Mouse (Mus musculus) CH12.LX (cell line): ENCODE data around the gene 2700097O09Rik. TPM values are rescaled to one million over a fixed set of nuclear protein-coding genes. Genes with fewer than 3 reads are reported as not detected.
A peak's percentile ranks its signal among the peaks of the same experiment; 100 is the strongest.
"Not testable (repeated sequence)": the region's sequence is repeated elsewhere in the genome, so short reads cannot be mapped to it uniquely, and the experiment has no call there.

Experiments
- DNase-seq: peaks from one replicate; pipeline ENCODE4 v3.0.0-alpha.2; 2013; ENCODE audit errors: extremely low read depth
- H3K27ac ChIP-seq: 2 replicates; pipeline ENCODE4 v1.5.1; 2012; ENCODE audit warnings: low read depth, mild to moderate bottlenecking, control low read depth, moderate library complexity; ENCODE audit not compliant: insufficient read depth
- H3K27me3 ChIP-seq: replicated peaks from 2 replicates; pipeline ENCODE3; 2012; ENCODE audit warnings: inconsistent platforms
- H3K36me3 ChIP-seq, 2 experiments: replicated peaks in 1 of 2; 2 replicates each; pipeline versions ENCODE3 to v1.6.1; 2012; ENCODE audit warnings: inconsistent platforms in 1 of 2, low read length in 1 of 2, mild to moderate bottlenecking in 1 of 2, mixed read lengths in 1 of 2, moderate library complexity in 1 of 2; ENCODE audit not compliant: control insufficient read depth in 1 of 2, insufficient read depth in 1 of 2
- H3K4me1 ChIP-seq, 2 experiments: 2 replicates each; pipeline ENCODE4 v1.6.1; 2012; ENCODE audit warnings: inconsistent platforms in 1 of 2, moderate library complexity in 1 of 2; ENCODE audit not compliant: insufficient read depth in 2 of 2, control insufficient read depth in 1 of 2
- H3K4me2 ChIP-seq: 2 replicates; pipeline ENCODE4 v1.6.1; 2012; ENCODE audit warnings: low read depth, mild to moderate bottlenecking, control low read depth; ENCODE audit not compliant: poor library complexity, insufficient read depth, severe bottlenecking
- H3K4me3 ChIP-seq, 3 experiments: fragments of 150-350 bp in 1 of 3; sonication (generic) in 1 of 3; replicated peaks in 1 of 3; 2 replicates each; pipeline versions ENCODE3 to v1.5.1; 2011 to 2012; ENCODE audit warnings: low read depth in 2 of 3, low read length in 2 of 3, mild to moderate bottlenecking in 2 of 3, moderate library complexity in 2 of 3, control low read depth in 1 of 3, improper control_type of control experiment in 1 of 3, inconsistent platforms in 1 of 3, mixed read lengths in 1 of 3; ENCODE audit not compliant: poor library complexity in 1 of 3
- H3K79me2 ChIP-seq: replicated peaks from 2 replicates; pipeline ENCODE4 v1.6.1; 2012; ENCODE audit warnings: mild to moderate bottlenecking, moderate library complexity; ENCODE audit not compliant: control insufficient read depth, poor library complexity, insufficient read depth, severe bottlenecking; ENCODE audit errors: extremely low read depth
- H3K9ac ChIP-seq: 2 replicates; pipeline ENCODE4 v1.6.1; 2012; ENCODE audit warnings: low read depth, mild to moderate bottlenecking, control low read depth, moderate library complexity; ENCODE audit not compliant: insufficient read depth
- H3K9me3 ChIP-seq: replicated peaks from 2 replicates; pipeline ENCODE3; 2012; ENCODE audit warnings: low read length, inconsistent platforms, mixed read lengths
- CHD2 ChIP-seq: IDR thresholded peaks from 2 replicates; pipeline ENCODE4 v1.6.1; 2011; ENCODE audit warnings: low read length, improper control_type of control experiment
- CTCF ChIP-seq, 2 experiments: IDR thresholded peaks in 1 of 2; conservative IDR thresholded peaks in 1 of 2; 2 replicates each; pipeline ENCODE4 v1.5.1; 2011 to 2012; ENCODE audit warnings: low read depth in 2 of 2, low read length in 2 of 2, improper control_type of control experiment in 1 of 2, inconsistent platforms in 1 of 2, mild to moderate bottlenecking in 1 of 2, moderate library complexity in 1 of 2
- ELF1 ChIP-seq: IDR thresholded peaks from 2 replicates; pipeline ENCODE4 v1.6.1; 2014; ENCODE audit warnings: low read depth, mild to moderate bottlenecking, inconsistent platforms, low read length, improper control_type of control experiment
- ETS1 ChIP-seq: conservative IDR thresholded peaks from 2 replicates; pipeline ENCODE4 v1.6.1; 2012; ENCODE audit warnings: low read depth, mild to moderate bottlenecking, inconsistent platforms, low read length, improper control_type of control experiment, moderate library complexity
- GABPA ChIP-seq: IDR thresholded peaks from 2 replicates; pipeline ENCODE4 v1.6.1; 2012; ENCODE audit warnings: low read depth, low read length, improper control_type of control experiment, inconsistent platforms; ENCODE audit not compliant: insufficient replicate concordance
- IRF4 ChIP-seq: IDR thresholded peaks from 2 replicates; pipeline ENCODE4 v1.6.1; 2014; ENCODE audit warnings: low read depth, mild to moderate bottlenecking, inconsistent platforms, low read length, improper control_type of control experiment
- JUND ChIP-seq: conservative IDR thresholded peaks from 2 replicates; pipeline ENCODE4 v1.6.1; 2011; ENCODE audit warnings: low read depth, low read length, improper control_type of control experiment
- KAT2A ChIP-seq: IDR thresholded peaks from 2 replicates; pipeline ENCODE4 v1.6.1; 2012; ENCODE audit warnings: low read length, improper control_type of control experiment, inconsistent platforms; ENCODE audit not compliant: insufficient replicate concordance
- MAZ ChIP-seq: IDR thresholded peaks from 2 replicates; pipeline ENCODE4 v1.6.1; 2012; ENCODE audit warnings: low read depth, mild to moderate bottlenecking, inconsistent platforms, low read length, improper control_type of control experiment, moderate library complexity
- MEF2A ChIP-seq: IDR thresholded peaks from 2 replicates; pipeline ENCODE4 v1.6.1; 2014; ENCODE audit warnings: low read depth, mild to moderate bottlenecking, inconsistent platforms, low read length, improper control_type of control experiment, borderline replicate concordance
- POLR2A ChIP-seq: IDR thresholded peaks from 2 replicates; pipeline ENCODE4 v1.6.1; 2011; ENCODE audit warnings: low read depth, mild to moderate bottlenecking, improper control_type of control experiment, low read length
- RAD21 ChIP-seq: IDR thresholded peaks from 2 replicates; pipeline ENCODE4 v1.6.1; 2011; ENCODE audit warnings: low read depth, mild to moderate bottlenecking, low read length, improper control_type of control experiment, moderate library complexity
- SMC3 ChIP-seq: IDR thresholded peaks from 2 replicates; pipeline ENCODE4 v1.6.1; 2011; ENCODE audit warnings: low read depth, low read length, improper control_type of control experiment
- TBP ChIP-seq: conservative IDR thresholded peaks from 2 replicates; pipeline ENCODE4 v1.6.1; 2011; ENCODE audit warnings: low read depth, low read length, improper control_type of control experiment
- TCF12 ChIP-seq: IDR thresholded peaks from 2 replicates; pipeline ENCODE4 v1.6.1; 2014; ENCODE audit warnings: low read depth, mild to moderate bottlenecking, inconsistent platforms, low read length, improper control_type of control experiment
- ZKSCAN1 ChIP-seq: IDR thresholded peaks from 2 replicates; pipeline ENCODE4 v1.6.1; 2012; ENCODE audit warnings: low read depth, inconsistent platforms, low read length, improper control_type of control experiment, borderline replicate concordance
- ZMIZ1 ChIP-seq: IDR thresholded peaks from 2 replicates; pipeline ENCODE4 v1.6.1; 2012; ENCODE audit warnings: low read depth, mild to moderate bottlenecking, inconsistent platforms, low read length, improper control_type of control experiment
- ZNF384 ChIP-seq: IDR thresholded peaks from 2 replicates; pipeline ENCODE4 v1.6.1; 2012; ENCODE audit warnings: low read depth, low read length, improper control_type of control experiment, inconsistent platforms
- dilution Hi-C: fragments of 300-500 bp; cut with MboI; formaldehyde crosslinking; loops from 2 replicates; pipeline ENCODE4 v1.14.3; 2020; ENCODE audit warnings: low sequenced_read_pairs; ENCODE audit not compliant: extremely low pct_unique_long_range_greater_than_20kb, extremely low pct_ligation_motif_present
- in situ Hi-C: fragments of 300-500 bp; cut with MboI; formaldehyde crosslinking; loops from 3 replicates; pipeline ENCODE4 v1.14.3; 2019; ENCODE audit warnings: low sequenced_read_pairs, low pct_ligation_motif_present, low pct_unique_long_range_greater_than_20kb, mixed read lengths
- polyA plus RNA-seq: library from polyadenylated mRNA; unstranded; fragments of >175 nt; gene quantifications from 2 replicates; pipeline ENCODE4 v1.2.1, GENCODE M21; 2012; ENCODE audit warnings: low read depth; ENCODE audit not compliant: insufficient read length
- total RNA-seq, 2 experiments: library from RNA; depleted of rRNA; stranded (reverse); fragments of 300-350 nt in 1 of 2; fragments of >200 nt in 1 of 2; gene quantifications; 2 replicates each; pipeline ENCODE4 v1.2.3; 2012 to 2014

Gene 2700097O09Rik
- total and polyA plus RNA-seq, 3 experiments: 13.7 to 35.9 (median 14.8) TPM

DNA sequence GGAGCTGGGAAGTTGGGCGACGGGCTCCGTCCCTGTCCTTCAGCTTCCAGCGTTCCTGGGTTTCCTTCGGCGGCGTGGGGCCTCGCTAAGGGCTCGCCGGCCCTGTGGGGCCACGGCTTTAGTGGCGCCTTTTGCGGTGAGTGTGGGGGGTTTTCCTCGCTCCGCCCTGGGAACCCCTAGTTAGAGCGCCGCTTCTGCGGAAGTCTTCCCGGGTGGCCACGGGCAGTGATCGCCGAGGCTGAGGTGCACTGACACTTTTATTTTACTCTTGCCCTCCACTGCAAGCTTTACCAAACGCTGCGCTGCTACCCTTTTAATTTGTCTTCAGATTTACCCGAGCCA, 662 bp upstream of the 2700097O09Rik start:
- peak overlapping the region; percentile 62 for H3K9ac ChIP-seq
- H3K4me3 ChIP-seq: peak overlapping the region; percentile 47 to 82 (median 65)
- H3K4me2 ChIP-seq, DNase-seq, dilution Hi-C loops, H3K27me3 ChIP-seq, H3K9me3 ChIP-seq, in situ Hi-C loops: not testable (repeated sequence)
- peaks cover 4 to 12% of the 10 kb centered on the region in 2 experiments; a peak in 2 of 4 replicates for H3K4me1 ChIP-seq
- H3K27ac ChIP-seq: peak overlapping the region; percentile 34
- H3K36me3 ChIP-seq: peaks cover 0 to 13% of the 10 kb centered on the region in 2 experiments
- peaks cover 12% of the 10 kb centered on the region; the same call in 1 of the 2 replicates for H3K79me2 ChIP-seq

DNA sequence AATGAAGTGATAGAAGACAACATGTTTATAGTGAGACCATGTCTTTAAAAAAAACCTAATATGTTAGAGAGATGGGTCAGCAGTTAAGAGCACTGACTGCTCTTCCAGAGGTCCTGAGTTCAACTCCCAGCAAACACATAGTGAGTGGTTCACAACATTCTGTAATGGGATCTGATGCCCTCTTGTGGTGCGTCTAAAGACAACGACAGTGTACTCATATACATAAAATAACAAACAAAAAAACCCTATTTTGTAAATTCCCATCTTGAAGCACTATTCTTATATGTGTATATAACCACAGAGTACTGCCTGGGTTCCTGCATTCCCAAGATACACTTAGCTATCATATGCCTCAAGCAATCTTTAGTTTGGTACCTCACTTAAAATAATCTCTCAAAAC, 1.2 kb downstream of the 2700097O09Rik start:
- H3K4me3 ChIP-seq, in situ Hi-C loops, H3K27me3 ChIP-seq, dilution Hi-C loops, H3K27ac ChIP-seq, H3K9me3 ChIP-seq: not testable (repeated sequence)
- peak overlapping the region; percentile 54; the same call in 1 of the 2 replicates for H3K9ac ChIP-seq
- H3K4me2 ChIP-seq: peak overlapping the region; percentile 74
- DNase-seq: peak; percentile 27
- H3K4me1 ChIP-seq: peaks cover 4 to 12% of the 10 kb centered on the region in 2 experiments; a peak in 2 of 4 replicates
- peaks cover 0 to 16% of the 10 kb centered on the region in 2 experiments for H3K36me3 ChIP-seq
- TF ChIP-seq SMC3 (peak; percentile 64), RAD21 (peak; percentile 47), CTCF (conservative IDR thresholded peaks at IDR 0.05 in 1 of 2, IDR thresholded peaks at IDR 0.05 in 1 of 2; ENCODE audit: low read depth in 2 of 2, low read length in 2 of 2) (peak in 1 of 2 experiments; percentile 48; a peak in 2 of 4 replicates)
- H3K79me2 ChIP-seq: peaks cover 12% of the 10 kb centered on the region; the same call in 1 of the 2 replicates

DNA sequence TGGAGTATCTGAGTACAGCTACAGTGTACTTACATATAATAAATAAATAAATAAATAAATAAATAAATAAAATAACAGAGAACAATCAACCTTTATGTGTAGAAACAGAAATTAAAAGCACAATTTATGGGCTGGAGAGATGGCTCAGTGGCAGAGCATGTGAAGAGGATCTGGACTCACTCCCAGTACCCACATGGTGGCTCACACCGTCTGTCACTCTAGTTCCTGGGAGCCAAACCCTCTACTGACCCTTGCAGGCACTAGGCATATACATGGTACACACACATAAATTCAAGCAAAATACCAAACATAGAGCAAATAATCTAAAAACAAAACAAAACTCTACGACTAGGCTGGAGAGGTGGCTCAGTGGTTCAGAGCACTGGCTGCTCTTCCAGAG, 4.6 kb downstream of the 2700097O09Rik start:
- Histone ChIP-seq H3K36me3 (peaks cover 0 to 18% of the 10 kb centered on the region in 2 experiments), H3K9ac (no peak overlapping the region), H3K4me1 (peaks cover 4 to 12% of the 10 kb centered on the region in 2 experiments; a peak in 2 of 4 replicates), H3K27me3 (no peaks in the 10 kb centered on the region), H3K79me2 (peaks cover 6% of the 10 kb centered on the region), H3K4me2 (no peak overlapping the region), H3K9me3 (no peaks in the 10 kb centered on the region), H3K4me3 (no peak overlapping the region), H3K27ac (no peak overlapping the region)
- in situ Hi-C loops: no loop called here
- no peak for DNase-seq
- no peak for TF ChIP-seq GABPA
- no peak for TF ChIP-seq MEF2A
- TF ChIP-seq ZKSCAN1: no peak
- TF ChIP-seq TBP: no peak
- no peak for TF ChIP-seq ZMIZ1
- no peak for TF ChIP-seq POLR2A
- no peak for TF ChIP-seq TCF12
- no peak for TF ChIP-seq ELF1
- TF ChIP-seq JUND: no peak
- no peak for TF ChIP-seq CHD2
- no peak for TF ChIP-seq MAZ
- TF ChIP-seq ZNF384: no peak
- TF ChIP-seq KAT2A: no peak
- TF ChIP-seq IRF4: no peak
- TF ChIP-seq RAD21: no peak
- no peak for TF ChIP-seq ETS1
- dilution Hi-C loops: no loop called here
